In the genomic region with DNA sequence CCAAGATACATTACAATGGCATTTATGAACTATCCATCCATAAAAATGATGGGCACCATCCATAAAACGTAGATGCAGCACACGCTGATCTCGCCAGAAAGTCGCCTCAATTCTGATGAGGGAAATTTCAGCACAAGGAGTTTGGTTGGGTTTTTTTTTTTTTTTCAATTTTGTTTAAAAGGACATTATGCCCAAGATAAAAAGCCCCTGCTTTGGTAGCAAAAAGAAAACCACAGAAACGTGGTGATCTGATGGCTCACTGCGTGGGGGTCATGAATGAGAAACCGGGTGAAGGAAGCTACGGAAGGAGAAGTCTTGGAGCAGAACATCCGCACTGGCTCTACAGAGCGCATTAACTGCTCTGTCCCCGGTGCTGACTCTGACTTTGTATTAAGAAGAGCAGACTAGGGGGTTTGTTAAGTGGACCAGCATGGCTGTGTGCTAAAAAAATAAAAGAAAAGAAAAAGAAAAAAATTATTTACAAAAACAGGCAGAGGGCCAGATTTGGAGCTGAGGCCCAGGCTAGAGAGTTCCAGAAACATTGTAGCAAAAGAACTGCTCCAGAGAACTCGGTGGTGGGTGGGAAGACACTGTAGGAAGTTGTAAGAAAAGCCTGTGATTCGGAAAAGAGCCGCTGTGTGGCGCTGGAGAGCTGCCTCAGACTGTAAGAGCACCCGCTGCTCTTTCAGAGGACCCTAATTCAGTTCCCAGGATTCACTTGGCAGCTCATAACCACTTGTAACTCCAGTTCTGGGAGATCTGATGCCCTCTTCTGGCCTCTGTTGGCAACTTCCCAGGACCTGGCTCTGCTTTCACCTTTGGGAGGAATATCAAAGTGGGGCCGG, we compare ENCODE assay signal across 9 mouse cellular contexts. TPM values are rescaled to one million over a fixed set of nuclear protein-coding genes. Genes with fewer than 3 reads are reported as not detected.
DNase-seq lines count a peak whose midpoint lies in the region; ATAC-seq and TF ChIP-seq lines count a peak whose summit lies in the region.
"Had no signal": no experiment of that assay in that cellular context is flagged by ENCODE, and none has a peak within 500 bp of the region (broad histone marks: within the 10 kb centered on the region; RNA-seq: fewer than 3 reads in every experiment).

No protein-coding gene starts in this region.

- no peaks in the 10 kb centered on the region for H3K36me3 ChIP-seq in hindbrain, embryonic 10.5 days
- H3K36me3 ChIP-seq in hindbrain, embryonic 14.5 days (replicated peaks; ENCODE audit: control insufficient read depth, insufficient read depth) = no peaks in the 10 kb centered on the region
- no peaks in the 10 kb centered on the region for H3K36me3 ChIP-seq in limb, embryonic 14.5 days (ENCODE audit: control insufficient read depth, insufficient read depth, low read length)
- H3K36me3 ChIP-seq in forebrain, embryonic 13.5 days (ENCODE audit: poor library complexity, severe bottlenecking) = no peaks in the 10 kb centered on the region
- H3K36me3 ChIP-seq: midbrain, embryonic 12.5 days had no signal

- peaks cover 13% of the 10 kb centered on the region for H3K4me1 ChIP-seq in hindbrain, embryonic 10.5 days (replicated peaks)
- peaks cover 4% of the 10 kb centered on the region; the same call in 1 of the 2 replicates for H3K4me1 ChIP-seq in hindbrain, embryonic 14.5 days (replicated peaks; ENCODE audit: control insufficient read depth, insufficient read depth, low read length)
- H3K4me1 ChIP-seq in limb, embryonic 14.5 days (ENCODE audit: control insufficient read depth, insufficient read depth, low read length) = peaks cover 4% of the 10 kb centered on the region; the same call in 1 of the 2 replicates
- H3K4me1 ChIP-seq in forebrain, embryonic 13.5 days = peaks cover 6% of the 10 kb centered on the region; the same call in 1 of the 2 replicates

- no peaks in the 10 kb centered on the region for H3K9me3 ChIP-seq in hindbrain, embryonic 10.5 days
- H3K9me3 ChIP-seq in hindbrain, embryonic 14.5 days (ENCODE audit: control insufficient read depth, low read length) = no peaks in the 10 kb centered on the region
- no peaks in the 10 kb centered on the region for H3K9me3 ChIP-seq in limb, embryonic 14.5 days (ENCODE audit: control insufficient read depth, low read length)
- no peaks in the 10 kb centered on the region for H3K9me3 ChIP-seq in forebrain, embryonic 13.5 days (replicated peaks)
- H3K9me3 ChIP-seq: midbrain, embryonic 12.5 days had no signal

- no peak overlapping the region for H3K4me2 ChIP-seq in hindbrain, embryonic 14.5 days (replicated peaks)
- no peak overlapping the region for H3K4me2 ChIP-seq in limb, embryonic 14.5 days (replicated peaks; ENCODE audit: low read depth, low read length, severe bottlenecking)
- H3K4me2 ChIP-seq in forebrain, embryonic 13.5 days = no peak overlapping the region
- H3K4me2 ChIP-seq: midbrain, embryonic 12.5 days had no signal

- ATAC-seq in hindbrain, embryonic 14.5 days (ENCODE audit: low FRiP score) = no peak
- ATAC-seq in limb, embryonic 14.5 days (ENCODE audit: low FRiP score, low read depth) = no peak
- no peak for ATAC-seq in frontal cortex, adult (ENCODE audit: low TSS enrichment)
- ATAC-seq in forebrain, embryonic 13.5 days = no peak

- peak; percentile 50 for DNase-seq in hindbrain, embryonic 10.5 days (ENCODE audit: low spot score)
- no peak for DNase-seq in hindbrain, embryonic 14.5 days (ENCODE audit: low spot score)
- peak; percentile 45 to 77 for DNase-seq in spleen, postnatal 4 days (ENCODE audit: low spot score in 2 of 2)
- DNase-seq in spleen, postnatal 36 days (ENCODE audit: low spot score in 2 of 2) = no peak
- peak; percentile 25 for DNase-seq in limb, embryonic 14.5 days (ENCODE audit: low spot score)
- peak; percentile 54 for DNase-seq in thymus, postnatal 25 days

- no peak overlapping the region for H3K27ac ChIP-seq in hindbrain, embryonic 10.5 days
- H3K27ac ChIP-seq in hindbrain, embryonic 14.5 days = no peak overlapping the region
- H3K27ac ChIP-seq in limb, embryonic 14.5 days (replicated peaks; ENCODE audit: low read depth, low read length) = no peak overlapping the region
- no peak overlapping the region for H3K27ac ChIP-seq in forebrain, embryonic 13.5 days
- H3K27ac ChIP-seq: midbrain, embryonic 12.5 days had no signal

- no peak overlapping the region for H3K9ac ChIP-seq in hindbrain, embryonic 14.5 days
- H3K9ac ChIP-seq in limb, embryonic 14.5 days (ENCODE audit: low read depth, low read length, severe bottlenecking) = no peak overlapping the region
- H3K9ac ChIP-seq in forebrain, embryonic 13.5 days = no peak overlapping the region
- H3K9ac ChIP-seq: midbrain, embryonic 12.5 days had no signal

- 62% methylated on average over 17 of the region's 17 CpGs for WGBS in hindbrain, embryonic 10.5 days
- WGBS in hindbrain, embryonic 14.5 days = 62% methylated on average over 17 of the region's 17 CpGs
- WGBS in limb, embryonic 14.5 days = 61% methylated on average over 17 of the region's 17 CpGs
- WGBS in forebrain, embryonic 13.5 days = 59% methylated on average over 17 of the region's 17 CpGs

- H3K4me3 ChIP-seq in hindbrain, embryonic 10.5 days = no peak overlapping the region
- no peak overlapping the region for H3K4me3 ChIP-seq in hindbrain, embryonic 14.5 days (replicated peaks; ENCODE audit: low read length)
- H3K4me3 ChIP-seq in limb, embryonic 14.5 days (replicated peaks; ENCODE audit: low read length) = no peak overlapping the region
- no peak overlapping the region for H3K4me3 ChIP-seq in forebrain, embryonic 13.5 days
- H3K4me3 ChIP-seq: midbrain, embryonic 12.5 days had no signal

- peaks cover 40% of the 10 kb centered on the region for H3K27me3 ChIP-seq in hindbrain, embryonic 10.5 days (ENCODE audit: insufficient read depth, poor library complexity, severe bottlenecking)
- H3K27me3 ChIP-seq in hindbrain, embryonic 14.5 days (ENCODE audit: control insufficient read depth, insufficient read depth, low read length) = peaks cover 8% of the 10 kb centered on the region
- peaks cover 12% of the 10 kb centered on the region; the same call in 1 of the 2 replicates for H3K27me3 ChIP-seq in limb, embryonic 14.5 days (ENCODE audit: control insufficient read depth, insufficient read depth, low read length)
- H3K27me3 ChIP-seq in forebrain, embryonic 13.5 days = peaks cover 29% of the 10 kb centered on the region

- no peak for TF ChIP-seq POLR2A in limb, embryonic 14.5 days (IDR thresholded peaks at IDR 0.05; ENCODE audit: borderline replicate concordance, extremely low read depth, insufficient read depth, insufficient read length)

RNA-seq across cellular contexts. Expression of a gene that starts 1.6 kb away (rescaled TPM):
- polyA plus RNA-seq in hindbrain, embryonic 10.5 days (2016; fragmentation: Nextera tagmentation; extraction: Ambion mirVana) = 0.88 and 1.2 TPM in 2 replicates
- polyA plus RNA-seq in hindbrain, embryonic 14.5 days (2014; fragmentation: Nextera tagmentation; extraction: Ambion mirVana) = 6.3 and 6.4 TPM in 2 replicates
- 0.39 and 0.69 TPM in 2 replicates for polyA plus RNA-seq in limb, embryonic 14.5 days (2012; rRNA removed)
- polyA plus RNA-seq in limb, embryonic 14.5 days (2014; fragmentation: Nextera tagmentation; extraction: Ambion mirVana) = 0.06 and 0.41 TPM in 2 replicates
- polyA plus RNA-seq in forebrain, embryonic 13.5 days (2015; fragmentation: Nextera tagmentation; extraction: Ambion mirVana) = 1.4 and 1.6 TPM in 2 replicates

RNA-seq across cellular contexts. Expression of a gene that starts 6.4 kb away (rescaled TPM):
- polyA plus RNA-seq in hindbrain, embryonic 10.5 days (2016; fragmentation: Nextera tagmentation; extraction: Ambion mirVana) = 40.7 and 42.9 TPM in 2 replicates
- polyA plus RNA-seq in hindbrain, embryonic 14.5 days (2014; fragmentation: Nextera tagmentation; extraction: Ambion mirVana) = 46.9 and 48.1 TPM in 2 replicates
- polyA plus RNA-seq in limb, embryonic 14.5 days (2012; rRNA removed) = 42.9 and 55.6 TPM in 2 replicates
- polyA plus RNA-seq in limb, embryonic 14.5 days (2014; fragmentation: Nextera tagmentation; extraction: Ambion mirVana) = 26.5 and 27.1 TPM in 2 replicates
- 26.7 and 36.1 TPM in 2 replicates for polyA plus RNA-seq in forebrain, embryonic 13.5 days (2015; fragmentation: Nextera tagmentation; extraction: Ambion mirVana)

RNA-seq across cellular contexts. Expression of a gene that starts 38.0 kb away (rescaled TPM):
- 187 and 243 TPM in 2 replicates for polyA plus RNA-seq in hindbrain, embryonic 10.5 days (2016; fragmentation: Nextera tagmentation; extraction: Ambion mirVana)
- 93.5 and 98.2 TPM in 2 replicates for polyA plus RNA-seq in hindbrain, embryonic 14.5 days (2014; fragmentation: Nextera tagmentation; extraction: Ambion mirVana)
- polyA plus RNA-seq in limb, embryonic 14.5 days (2012; rRNA removed) = 129 and 180 TPM in 2 replicates
- polyA plus RNA-seq in limb, embryonic 14.5 days (2014; fragmentation: Nextera tagmentation; extraction: Ambion mirVana) = 112 and 122 TPM in 2 replicates
- polyA plus RNA-seq in forebrain, embryonic 13.5 days (2015; fragmentation: Nextera tagmentation; extraction: Ambion mirVana) = 98.0 and 114 TPM in 2 replicates

Comparison
In these comparisons a context has a peak if more than half of its experiments do, and no peak if none do; other contexts are left out.
1. DNase-seq: peak in hindbrain, embryonic 10.5 days (single experiment), spleen, postnatal 4 days (2 of 2), limb, embryonic 14.5 days (single experiment) and thymus, postnatal 25 days (single experiment); none in hindbrain, embryonic 14.5 days (single experiment) and spleen, postnatal 36 days (0 of 2).